Mouse (Mus musculus): ENCODE data around the gene Gm49395. TPM values are rescaled to one million over a fixed set of nuclear protein-coding genes. Genes with fewer than 3 reads are reported as not detected.

Gm49395 gene
- polyA plus RNA-seq, 1 experiment from 2014 or later, result 8.8 TPM

DNA sequence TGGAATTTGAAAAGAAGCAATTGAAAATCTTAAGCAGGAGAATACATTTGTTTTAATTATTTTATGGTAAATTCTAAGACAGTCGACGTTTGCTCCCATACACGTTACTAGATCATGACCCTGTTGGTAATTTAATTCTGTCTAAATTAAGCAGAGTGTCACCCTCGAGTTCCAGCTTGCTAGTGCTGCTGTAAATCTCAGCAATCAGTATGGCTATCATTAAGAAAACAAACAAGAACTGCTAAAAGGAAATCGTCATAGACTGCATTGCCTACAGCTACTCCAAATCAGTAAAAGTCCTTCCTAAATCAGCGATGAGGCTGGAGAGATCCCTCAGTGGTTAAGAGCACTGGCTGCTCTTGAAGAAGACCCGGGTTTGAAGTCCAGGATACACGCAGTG, 66.3 kb downstream of the Gm49395 start:
- no peaks in the 10 kb centered on the region for H3K9me3 ChIP-seq (ENCODE audit: low read length)
- WGBS, result 34% methylated on average over 8 of the region's 8 CpGs
- no peaks in the 10 kb centered on the region for H3K36me3 ChIP-seq (ENCODE audit: insufficient read depth, low read length)
- no peak overlapping the region for H3K27ac ChIP-seq (ENCODE audit: low read length)
- no peak overlapping the region for H3K4me2 ChIP-seq (replicated peaks; ENCODE audit: low read depth, low read length)
- no peak overlapping the region for H3K4me3 ChIP-seq (ENCODE audit: low read length)
- peaks cover 9% of the 10 kb centered on the region for H3K4me1 ChIP-seq (ENCODE audit: insufficient read depth, low read length)
- peak; percentile 50; the same call in 1 of the 2 replicates for ATAC-seq (ENCODE audit: low FRiP score, low TSS enrichment)
- H3K27me3 ChIP-seq (ENCODE audit: insufficient read depth, low read length), result no peaks in the 10 kb centered on the region
- no peak overlapping the region for H3K9ac ChIP-seq (replicated peaks; ENCODE audit: low read length)

DNA sequence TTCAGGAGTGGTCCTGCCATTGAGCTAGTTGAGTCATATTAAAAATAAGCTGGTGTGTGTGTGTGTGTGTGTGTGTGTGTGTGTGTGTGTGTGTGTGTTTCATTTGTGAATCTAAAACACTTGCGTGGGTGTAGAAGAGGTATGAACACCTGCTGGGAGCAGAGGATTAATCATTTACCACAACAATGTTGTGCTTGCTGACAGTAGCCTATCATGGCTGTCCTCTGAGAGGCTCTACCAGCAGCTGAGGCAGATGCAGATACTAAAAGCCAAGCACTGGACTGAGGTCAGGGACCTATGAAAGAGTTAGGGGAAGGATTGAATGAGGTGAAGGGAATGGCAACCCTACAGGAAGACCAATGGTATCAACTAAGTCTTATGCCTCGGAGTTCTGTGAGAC, 68.6 kb downstream of the Gm49395 start:
- Histone ChIP-seq H3K9ac (replicated peaks; ENCODE audit: low read length) (no peak overlapping the region), H3K4me1 (ENCODE audit: insufficient read depth, low read length) (peaks cover 9% of the 10 kb centered on the region), H3K4me2 (replicated peaks; ENCODE audit: low read depth, low read length) (no peak overlapping the region), H3K9me3 (ENCODE audit: low read length) (no peaks in the 10 kb centered on the region), H3K4me3 (ENCODE audit: low read length) (no peak overlapping the region), H3K36me3 (ENCODE audit: insufficient read depth, low read length) (no peaks in the 10 kb centered on the region), H3K27ac (ENCODE audit: low read length) (no peak overlapping the region), H3K27me3 (ENCODE audit: insufficient read depth, low read length) (no peaks in the 10 kb centered on the region)
- peak; percentile 65 for ATAC-seq (ENCODE audit: low FRiP score, low TSS enrichment)
- 89% methylated on average over 2 of the region's 2 CpGs for WGBS

GRCm38 (mm10) chr13:115031177-115032000, 70.3 kb downstream of the Gm49395 start:
- Histone ChIP-seq H3K4me1 (ENCODE audit: insufficient read depth, low read length) (peaks cover 4% of the 10 kb centered on the region; the same call in 1 of the 2 replicates), H3K9me3 (ENCODE audit: low read length) (no peaks in the 10 kb centered on the region), H3K4me3 (ENCODE audit: low read length) (no peak overlapping the region), H3K27me3 (ENCODE audit: insufficient read depth, low read length) (no peaks in the 10 kb centered on the region), H3K27ac (ENCODE audit: low read length) (peak overlapping the region; percentile 20; the same call in 1 of the 2 replicates), H3K9ac (replicated peaks; ENCODE audit: low read length) (no peak overlapping the region), H3K4me2 (replicated peaks; ENCODE audit: low read depth, low read length) (no peak overlapping the region), H3K36me3 (ENCODE audit: insufficient read depth, low read length) (no peaks in the 10 kb centered on the region)
- WGBS, result 77% methylated on average over 17 of the region's 17 CpGs
- no peak for ATAC-seq (ENCODE audit: low FRiP score, low TSS enrichment)

GRCm38 (mm10) chr13:115025394-115025793, 76.3 kb downstream of the Gm49395 start:
- Histone ChIP-seq H3K9ac (replicated peaks; ENCODE audit: low read length) (no peak overlapping the region), H3K27ac (ENCODE audit: low read length) (no peak overlapping the region), H3K36me3 (ENCODE audit: insufficient read depth, low read length) (no peaks in the 10 kb centered on the region), H3K4me2 (replicated peaks; ENCODE audit: low read depth, low read length) (no peak overlapping the region), H3K9me3 (ENCODE audit: low read length) (no peaks in the 10 kb centered on the region), H3K4me3 (ENCODE audit: low read length) (no peak overlapping the region), H3K4me1 (ENCODE audit: insufficient read depth, low read length) (peaks cover 3% of the 10 kb centered on the region; the same call in 1 of the 2 replicates), H3K27me3 (ENCODE audit: insufficient read depth, low read length) (no peaks in the 10 kb centered on the region)
- WGBS, result 69% methylated on average over 3 of the region's 3 CpGs
- no peak for ATAC-seq (ENCODE audit: low FRiP score, low TSS enrichment)

GRCm38 (mm10) chr13:115022117-115022787, 79.5 kb downstream of the Gm49395 start:
- Histone ChIP-seq H3K9me3 (ENCODE audit: low read length) (no peaks in the 10 kb centered on the region), H3K4me1 (ENCODE audit: insufficient read depth, low read length) (peaks cover 3% of the 10 kb centered on the region; the same call in 1 of the 2 replicates), H3K9ac (replicated peaks; ENCODE audit: low read length) (no peak overlapping the region), H3K27me3 (ENCODE audit: insufficient read depth, low read length) (no peaks in the 10 kb centered on the region), H3K27ac (ENCODE audit: low read length) (no peak overlapping the region), H3K4me3 (ENCODE audit: low read length) (no peak overlapping the region), H3K4me2 (replicated peaks; ENCODE audit: low read depth, low read length) (no peak overlapping the region), H3K36me3 (ENCODE audit: insufficient read depth, low read length) (no peaks in the 10 kb centered on the region)
- WGBS, result 90% methylated on average over 6 of the region's 6 CpGs
- no peak for ATAC-seq (ENCODE audit: low FRiP score, low TSS enrichment)

GRCm38 (mm10) chr13:115021411-115021810, 80.3 kb downstream of the Gm49395 start:
- H3K27me3 ChIP-seq (ENCODE audit: insufficient read depth, low read length), result no peaks in the 10 kb centered on the region
- H3K27ac ChIP-seq (ENCODE audit: low read length), result no peak overlapping the region
- no peak overlapping the region for H3K9ac ChIP-seq (replicated peaks; ENCODE audit: low read length)
- no peaks in the 10 kb centered on the region for H3K9me3 ChIP-seq (ENCODE audit: low read length)
- H3K4me2 ChIP-seq (replicated peaks; ENCODE audit: low read depth, low read length), result no peak overlapping the region
- H3K4me1 ChIP-seq (ENCODE audit: insufficient read depth, low read length), result peaks cover 3% of the 10 kb centered on the region; the same call in 1 of the 2 replicates
- no peak overlapping the region for H3K4me3 ChIP-seq (ENCODE audit: low read length)
- H3K36me3 ChIP-seq (ENCODE audit: insufficient read depth, low read length), result no peaks in the 10 kb centered on the region
- WGBS, result 77% methylated on average over 10 of the region's 10 CpGs
- ATAC-seq (ENCODE audit: low FRiP score, low TSS enrichment), result no peak

GRCm38 (mm10) chr13:115020727-115021126, 81.0 kb downstream of the Gm49395 start:
- Histone ChIP-seq H3K4me1 (ENCODE audit: insufficient read depth, low read length) (peaks cover 3% of the 10 kb centered on the region; the same call in 1 of the 2 replicates), H3K9me3 (ENCODE audit: low read length) (no peaks in the 10 kb centered on the region), H3K9ac (replicated peaks; ENCODE audit: low read length) (no peak overlapping the region), H3K4me3 (ENCODE audit: low read length) (no peak overlapping the region), H3K4me2 (replicated peaks; ENCODE audit: low read depth, low read length) (no peak overlapping the region), H3K27ac (ENCODE audit: low read length) (no peak overlapping the region), H3K27me3 (ENCODE audit: insufficient read depth, low read length) (no peaks in the 10 kb centered on the region), H3K36me3 (ENCODE audit: insufficient read depth, low read length) (no peaks in the 10 kb centered on the region)
- ATAC-seq (ENCODE audit: low FRiP score, low TSS enrichment), result no peak
- WGBS, result 92% methylated on average over 4 of the region's 4 CpGs

GRCm38 (mm10) chr13:115017545-115017944, 84.2 kb downstream of the Gm49395 start:
- Histone ChIP-seq H3K4me3 (ENCODE audit: low read length) (no peak overlapping the region), H3K4me1 (ENCODE audit: insufficient read depth, low read length) (no peaks in the 10 kb centered on the region), H3K9ac (replicated peaks; ENCODE audit: low read length) (no peak overlapping the region), H3K36me3 (ENCODE audit: insufficient read depth, low read length) (no peaks in the 10 kb centered on the region), H3K9me3 (ENCODE audit: low read length) (no peaks in the 10 kb centered on the region), H3K4me2 (replicated peaks; ENCODE audit: low read depth, low read length) (no peak overlapping the region), H3K27ac (ENCODE audit: low read length) (no peak overlapping the region), H3K27me3 (ENCODE audit: insufficient read depth, low read length) (no peaks in the 10 kb centered on the region)
- no peak for ATAC-seq (ENCODE audit: low FRiP score, low TSS enrichment)
- 91% methylated on average over 9 of the region's 9 CpGs for WGBS

DNA sequence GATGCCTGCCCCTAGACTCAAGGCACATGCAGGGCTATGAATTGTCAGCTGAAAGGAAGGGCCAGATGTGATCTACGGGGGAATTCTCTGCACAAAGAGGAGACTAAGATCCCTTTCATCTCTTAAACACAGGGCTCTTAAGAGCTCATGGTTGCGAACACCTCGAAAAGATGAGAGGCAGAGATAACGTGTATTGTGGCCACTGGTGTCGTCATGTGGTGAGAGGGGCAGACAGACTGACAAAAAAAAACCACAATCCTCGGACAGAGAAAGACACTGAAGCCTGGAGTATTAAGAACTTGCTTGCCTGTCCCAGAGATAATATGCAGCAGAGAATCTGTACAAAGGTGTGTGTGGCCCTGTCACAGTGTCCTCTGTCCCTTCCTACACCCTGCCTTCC, 90.2 kb downstream of the Gm49395 start:
- 48% methylated on average over 6 of the region's 6 CpGs for WGBS
- no peaks in the 10 kb centered on the region for H3K27me3 ChIP-seq (ENCODE audit: insufficient read depth, low read length)
- H3K9ac ChIP-seq (replicated peaks; ENCODE audit: low read length), result no peak overlapping the region
- no peak overlapping the region for H3K4me2 ChIP-seq (replicated peaks; ENCODE audit: low read depth, low read length)
- ATAC-seq (ENCODE audit: low FRiP score, low TSS enrichment), result no peak
- H3K4me1 ChIP-seq (ENCODE audit: insufficient read depth, low read length), result no peaks in the 10 kb centered on the region
- no peak overlapping the region for H3K27ac ChIP-seq (ENCODE audit: low read length)
- H3K9me3 ChIP-seq (ENCODE audit: low read length), result no peaks in the 10 kb centered on the region
- H3K4me3 ChIP-seq (ENCODE audit: low read length), result no peak overlapping the region
- no peaks in the 10 kb centered on the region for H3K36me3 ChIP-seq (ENCODE audit: insufficient read depth, low read length)

Measured in kidney, embryonic 16.5 days (tissue).